Mouse (Mus musculus) subcutaneous adipose tissue, adult 2 months (tissue): ENCODE results near the gene Dnm3. TPM values are rescaled to one million over a fixed set of nuclear protein-coding genes. Genes with fewer than 3 reads are reported as not detected.

Source experiments
- polyA plus RNA-seq: library from polyadenylated mRNA; depleted of rRNA; stranded (reverse); fragments of >200 nt; gene quantifications from 2 replicates; pipeline ENCODE4 v1.2.3, GENCODE M21; 2012; ENCODE audit warnings: low replicate concordance; rRNA removed

Dnm3 gene
- polyA plus RNA-seq: 3.5 and 3.7 TPM in 2 replicates

GRCm38 (mm10) chr1:162477246-162478209 is at the start of gene Dnm3:
Gene Dnm3 (minus strand): TSS chr1:162478034.

GRCm38 (mm10) chr1:161979536-161979935 is 498.3 kb downstream of the Dnm3 start, which contains the start of gene 4930558K02Rik:
Gene 4930558K02Rik (minus strand): TSS chr1:161979636.

GRCm38 (mm10) chr1:161968589-161969407 is 509.0 kb downstream of the Dnm3 start, which contains the start of gene Pigc:
Gene Pigc (plus strand): TSS chr1:161969186.

Other genes with a start within 250 kb of the Dnm3 start
- gene Mettl13, start 70.5 kb upstream of the Dnm3 start, polyA plus RNA-seq: 4.4 and 12.4 TPM in 2 replicates
- gene Vamp4, start 92.5 kb upstream of the Dnm3 start, polyA plus RNA-seq: 9.7 and 15.1 TPM in 2 replicates
- gene Myoc, start 161.1 kb upstream of the Dnm3 start, polyA plus RNA-seq: 4.8 and 8.3 TPM in 2 replicates
- gene Myocos, start 180.2 kb upstream of the Dnm3 start, polyA plus RNA-seq: not detected in 2 replicates